12 mouse cellular contexts compared by ENCODE assay signal in genomic region chr3:83290482-83290881, GRCm38 (mm10).
"Had no signal": no experiment of that assay in that cellular context is flagged by ENCODE, and none has a peak within 500 bp of the region (broad histone marks: within the 10 kb centered on the region; RNA-seq: fewer than 3 reads in every experiment).

No protein-coding gene starts in this region.

- DNase-seq: kidney, postnatal 25 days; layer of hippocampus, adult 9-11 months; liver; lung, adult 18-20 months; lung, postnatal 10 days; lung, postnatal 36 days; right cerebral cortex, adult 18-20 months; right cerebral cortex, postnatal 14 days; right cerebral cortex, postnatal 4 days; thymus, adult 2 months; thymus, postnatal 14 days; thymus, postnatal 4 days had no signal
